14 mouse cellular contexts compared by ENCODE assay signal in the genomic region with DNA sequence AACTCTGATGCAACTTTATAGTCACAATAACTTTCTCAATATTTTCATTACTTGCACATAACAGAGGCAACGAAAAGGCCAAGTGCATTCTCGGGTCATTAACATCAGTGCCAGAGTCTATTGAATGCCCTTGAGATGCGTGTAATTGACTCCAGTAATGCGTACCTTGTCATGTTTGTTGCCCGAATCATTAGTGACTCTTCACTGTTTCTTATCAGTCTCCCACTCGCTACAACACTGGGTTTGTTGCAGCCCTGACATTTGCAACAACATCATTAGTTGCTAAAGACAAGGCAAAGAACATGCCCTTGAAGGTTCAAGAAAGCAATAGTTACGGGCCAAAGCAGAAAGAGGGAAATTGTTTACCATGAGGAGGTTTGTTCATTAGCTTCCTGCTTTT.
"Had no signal": no experiment of that assay in that cellular context is flagged by ENCODE, and none has a peak within 500 bp of the region (broad histone marks: within the 10 kb centered on the region; RNA-seq: fewer than 3 reads in every experiment).

No protein-coding gene starts in this region.

- H3K9me3 ChIP-seq: midbrain, embryonic 13.5 days; neural tube, embryonic 12.5 days; stomach, embryonic 15.5 days had no signal

- H3K9ac ChIP-seq: lung, embryonic 14.5 days; midbrain, embryonic 13.5 days; neural tube, embryonic 12.5 days; stomach, embryonic 15.5 days had no signal

- ATAC-seq: midbrain, embryonic 13.5 days; midbrain, embryonic 16.5 days had no signal

- H3K27me3 ChIP-seq: midbrain, embryonic 13.5 days; neural tube, embryonic 12.5 days; stomach, embryonic 15.5 days had no signal

- H3K27ac ChIP-seq: midbrain, embryonic 13.5 days; neural tube, embryonic 12.5 days; stomach, embryonic 15.5 days; stomach, postnatal 0 days had no signal

- DNase-seq: lung, adult 18-20 months; lung, embryonic 14.5 days; lung, postnatal 10 days; lung, postnatal 4 days; right cerebral cortex, postnatal 14 days; thymus, adult 2 months; thymus, postnatal 14 days; thymus, postnatal 36 days had no signal

- H3K4me1 ChIP-seq: midbrain, embryonic 13.5 days; neural tube, embryonic 12.5 days; stomach, embryonic 15.5 days had no signal

- H3K36me3 ChIP-seq: midbrain, embryonic 13.5 days; neural tube, embryonic 12.5 days; stomach, embryonic 15.5 days had no signal

- H3K4me3 ChIP-seq: midbrain, embryonic 13.5 days; neural tube, embryonic 12.5 days; stomach, embryonic 15.5 days had no signal

- H3K4me2 ChIP-seq: lung, embryonic 14.5 days; midbrain, embryonic 11.5 days; midbrain, embryonic 13.5 days; neural tube, embryonic 12.5 days; stomach, embryonic 15.5 days had no signal
